Mouse (Mus musculus): ENCODE measurements at regions not wholly inside any gene's neighbourhood (a gene's known extent, or its start where the extent isn't known, plus 50 kb on each side); places are given as distances from the start of the nearest gene placed in this dataset.
A peak's percentile ranks its signal among the peaks of the same experiment; 100 is the strongest.

DNA sequence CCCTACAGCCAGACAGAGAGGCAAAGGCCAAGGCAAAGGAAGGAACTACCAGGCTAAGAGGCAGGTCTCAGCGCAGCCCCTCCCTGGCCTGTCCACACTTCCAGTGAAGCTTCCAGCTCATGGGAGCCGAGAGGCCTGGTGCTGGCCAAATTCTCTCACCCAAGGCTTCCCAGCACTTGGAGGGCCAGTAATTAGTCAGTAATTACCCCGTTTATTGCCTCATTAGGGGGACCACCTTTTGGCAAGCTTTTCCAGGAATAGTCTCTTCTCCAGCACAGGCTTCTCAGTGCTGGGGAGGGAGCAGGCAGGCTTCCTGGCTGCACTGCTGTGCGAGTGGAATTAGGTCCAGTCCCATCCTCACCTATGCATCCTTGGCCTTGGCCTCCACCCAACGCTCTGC lies 252.8 kb upstream of the Nxpe4 start:
- Histone ChIP-seq H3K9me3 (no peaks in the 10 kb centered on the region), H3K4me3 (no peak overlapping the region), H3K27me3 (replicated peaks; ENCODE audit: low read depth, poor library complexity, severe bottlenecking) (peaks cover 48% of the 10 kb centered on the region), H3K4me1 (peaks cover 31% of the 10 kb centered on the region), H3K36me3 (replicated peaks) (no peaks in the 10 kb centered on the region), H3K27ac (replicated peaks) (peak overlapping the region; percentile 14; the same call in 1 of the 2 replicates)
- DNase-seq (ENCODE audit: low spot score), result no peak
- WGBS, result 62% methylated on average over 5 of the region's 5 CpGs

DNA sequence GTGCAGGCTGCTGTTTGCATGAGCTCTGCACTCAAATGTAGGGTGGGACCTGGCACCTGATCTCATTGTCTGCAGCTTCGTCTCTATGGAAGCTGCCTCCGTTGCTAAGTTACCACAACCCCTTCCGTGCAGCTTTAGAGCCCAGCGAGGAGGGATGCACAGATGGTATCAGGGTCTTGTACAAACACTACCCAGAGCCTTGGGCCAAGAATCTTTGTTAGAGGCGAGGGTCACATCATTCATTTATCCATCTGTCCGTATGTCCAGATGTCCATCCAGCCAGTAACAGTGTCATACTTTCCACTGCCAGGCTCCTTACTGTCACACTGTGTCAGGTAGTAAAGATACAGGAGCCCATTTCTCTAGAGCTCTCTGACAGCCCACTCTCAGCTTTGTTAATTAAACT lies 251.3 kb upstream of the Nxpe4 start:
- Histone ChIP-seq H3K27ac (replicated peaks) (no peak overlapping the region), H3K36me3 (replicated peaks) (no peaks in the 10 kb centered on the region), H3K9me3 (no peaks in the 10 kb centered on the region), H3K4me1 (peaks cover 18% of the 10 kb centered on the region), H3K27me3 (replicated peaks; ENCODE audit: low read depth, poor library complexity, severe bottlenecking) (peaks cover 36% of the 10 kb centered on the region), H3K4me3 (no peak overlapping the region)
- DNase-seq (ENCODE audit: low spot score), result no peak
- WGBS, result 37% methylated on average over 6 of the region's 6 CpGs

DNA sequence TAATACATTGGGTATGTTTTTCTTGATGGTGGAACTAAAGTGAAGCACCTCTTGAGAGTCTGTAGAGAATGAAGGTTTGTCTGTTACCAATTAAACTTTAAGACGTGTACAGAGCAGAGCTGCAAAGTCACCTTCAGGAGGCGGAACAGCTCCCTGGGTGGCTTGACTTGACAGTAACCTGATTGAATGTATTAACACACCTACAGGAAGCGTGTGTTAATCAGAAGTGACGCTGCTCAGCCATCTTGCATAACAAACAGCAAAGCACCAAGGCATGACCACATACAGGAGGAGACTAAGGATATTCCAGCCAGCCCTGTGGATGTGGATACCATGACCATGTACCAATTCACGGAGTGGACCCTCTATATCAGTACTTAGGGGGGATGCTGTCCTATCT lies 249.0 kb upstream of the Nxpe4 start:
- H3K4me1 ChIP-seq, result peaks cover 18% of the 10 kb centered on the region
- no peak overlapping the region for H3K27ac ChIP-seq (replicated peaks)
- WGBS, result 76% methylated on average over 5 of the region's 5 CpGs
- H3K27me3 ChIP-seq (replicated peaks; ENCODE audit: low read depth, poor library complexity, severe bottlenecking), result peaks cover 24% of the 10 kb centered on the region; the same call in 1 of the 2 replicates
- H3K9me3 ChIP-seq, result no peaks in the 10 kb centered on the region
- DNase-seq (ENCODE audit: low spot score), result no peak
- no peaks in the 10 kb centered on the region for H3K36me3 ChIP-seq (replicated peaks)
- no peak overlapping the region for H3K4me3 ChIP-seq

DNA sequence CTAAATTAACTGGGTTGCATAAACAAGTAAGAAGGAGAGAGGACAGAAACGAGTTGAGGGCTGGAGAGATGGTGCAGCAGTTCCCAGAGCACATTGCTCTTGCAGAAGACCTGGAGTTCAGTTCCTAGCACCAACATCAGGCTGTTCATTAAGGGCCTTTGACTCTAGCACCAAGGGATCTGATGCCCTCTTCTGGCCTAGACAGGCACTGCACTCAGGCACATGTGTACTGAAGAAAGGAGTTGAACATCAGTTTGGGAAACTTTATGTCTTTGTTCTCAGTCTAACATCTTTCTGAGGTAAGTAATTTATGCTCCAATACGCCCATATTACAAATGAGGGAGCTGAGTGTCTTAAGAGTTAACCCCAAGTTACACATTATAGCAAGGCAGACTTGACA lies 226.5 kb upstream of the Nxpe4 start:
- peaks cover 12% of the 10 kb centered on the region; the same call in 1 of the 2 replicates for H3K27me3 ChIP-seq (replicated peaks; ENCODE audit: low read depth, poor library complexity, severe bottlenecking)
- peak; percentile 30 for DNase-seq (ENCODE audit: low spot score)
- H3K4me1 ChIP-seq, result peaks cover 17% of the 10 kb centered on the region
- no peak overlapping the region for H3K27ac ChIP-seq (replicated peaks)
- H3K36me3 ChIP-seq (replicated peaks), result no peaks in the 10 kb centered on the region
- WGBS, result 72% methylated on average over 2 of the region's 2 CpGs
- no peak overlapping the region for H3K4me3 ChIP-seq
- H3K9me3 ChIP-seq, result no peaks in the 10 kb centered on the region

DNA sequence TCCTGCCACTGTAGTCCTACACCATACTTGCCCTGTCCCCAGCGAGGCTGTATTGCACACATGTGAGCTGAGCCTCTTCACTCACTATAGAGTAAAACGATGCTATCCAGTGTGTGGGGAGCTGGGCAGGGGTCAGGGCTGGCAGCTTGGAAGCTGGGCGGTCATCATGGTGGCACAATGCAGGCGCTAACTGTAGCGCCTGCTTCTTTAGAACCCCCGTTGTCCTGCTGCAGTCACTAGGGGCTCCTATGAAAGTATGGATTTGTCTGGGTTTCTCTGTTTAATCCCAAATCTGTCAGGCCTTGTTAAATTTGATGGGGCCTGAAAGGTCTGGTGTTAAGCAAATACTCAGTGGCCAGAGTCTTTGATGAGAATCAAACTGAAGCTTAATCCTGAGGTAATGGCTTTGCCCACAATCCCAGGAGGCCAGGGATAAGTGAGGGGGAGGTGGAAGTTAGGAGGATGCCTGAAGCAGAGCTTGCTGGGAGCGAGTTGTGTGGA lies 225.8 kb upstream of the Nxpe4 start:
- H3K27me3 ChIP-seq (replicated peaks; ENCODE audit: low read depth, poor library complexity, severe bottlenecking), result 0 out of 2 replicates have a peak, but pooled peaks cover 12% of the 10 kb centered on the region
- WGBS, result 60% methylated on average over 7 of the region's 7 CpGs

DNA sequence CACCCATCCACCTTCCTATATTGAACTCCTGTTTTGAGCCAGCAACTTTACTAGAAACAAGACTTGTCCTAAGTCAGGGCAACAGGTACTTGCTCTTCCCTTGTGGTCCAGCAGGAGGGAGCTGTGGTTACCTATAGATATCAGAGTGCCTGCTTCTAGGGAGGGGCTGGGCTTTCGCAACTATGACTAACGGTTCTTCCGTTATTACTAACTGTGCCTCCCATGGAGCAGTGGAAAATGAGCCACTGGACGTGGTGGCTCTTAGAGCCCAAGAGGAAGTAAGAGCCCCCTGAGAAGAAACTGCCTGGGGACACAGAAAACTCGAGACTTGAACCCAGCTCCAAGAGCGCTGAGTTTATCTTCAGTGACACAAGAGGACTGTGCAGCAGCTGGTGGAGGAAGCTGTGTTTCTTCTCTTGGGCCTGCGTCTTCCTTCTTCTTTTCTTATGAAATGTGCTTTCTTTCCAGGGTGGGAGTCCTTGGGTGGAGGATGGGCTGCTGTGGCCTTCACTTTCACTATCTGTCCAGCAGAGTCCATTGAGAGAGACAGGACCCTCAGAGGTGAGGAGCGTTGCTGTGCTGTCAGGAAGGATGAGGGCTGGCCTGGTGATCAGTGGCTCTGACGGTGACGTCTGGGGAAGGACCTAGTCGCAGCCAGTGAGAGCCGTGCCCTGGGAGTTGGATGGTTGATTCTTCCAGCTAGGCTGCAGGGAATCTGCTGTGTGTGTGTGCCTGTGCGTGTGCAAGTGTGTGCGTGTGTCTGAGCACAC lies 222.7 kb upstream of the Nxpe4 start:
- H3K4me3 ChIP-seq, result no peak overlapping the region
- 80% methylated on average over 14 of the region's 14 CpGs for WGBS
- H3K9me3 ChIP-seq, result no peaks in the 10 kb centered on the region
- peaks cover 17% of the 10 kb centered on the region; the same call in 1 of the 2 replicates for H3K27me3 ChIP-seq (replicated peaks; ENCODE audit: low read depth, poor library complexity, severe bottlenecking)
- H3K27ac ChIP-seq (replicated peaks), result no peak overlapping the region
- DNase-seq (ENCODE audit: low spot score), result no peak
- H3K4me1 ChIP-seq, result peaks cover 23% of the 10 kb centered on the region
- no peaks in the 10 kb centered on the region for H3K36me3 ChIP-seq (replicated peaks)

More for the DNA sequence above, 225.8 kb upstream of the Nxpe4 start:
- Histone ChIP-seq H3K4me1 (peaks cover 17% of the 10 kb centered on the region), H3K27ac (replicated peaks) (peak overlapping the region; percentile 35; the same call in 1 of the 2 replicates), H3K36me3 (replicated peaks) (no peaks in the 10 kb centered on the region), H3K9me3 (no peaks in the 10 kb centered on the region), H3K4me3 (no peak overlapping the region)
- peak; percentile 47 for DNase-seq (ENCODE audit: low spot score)

DNA sequence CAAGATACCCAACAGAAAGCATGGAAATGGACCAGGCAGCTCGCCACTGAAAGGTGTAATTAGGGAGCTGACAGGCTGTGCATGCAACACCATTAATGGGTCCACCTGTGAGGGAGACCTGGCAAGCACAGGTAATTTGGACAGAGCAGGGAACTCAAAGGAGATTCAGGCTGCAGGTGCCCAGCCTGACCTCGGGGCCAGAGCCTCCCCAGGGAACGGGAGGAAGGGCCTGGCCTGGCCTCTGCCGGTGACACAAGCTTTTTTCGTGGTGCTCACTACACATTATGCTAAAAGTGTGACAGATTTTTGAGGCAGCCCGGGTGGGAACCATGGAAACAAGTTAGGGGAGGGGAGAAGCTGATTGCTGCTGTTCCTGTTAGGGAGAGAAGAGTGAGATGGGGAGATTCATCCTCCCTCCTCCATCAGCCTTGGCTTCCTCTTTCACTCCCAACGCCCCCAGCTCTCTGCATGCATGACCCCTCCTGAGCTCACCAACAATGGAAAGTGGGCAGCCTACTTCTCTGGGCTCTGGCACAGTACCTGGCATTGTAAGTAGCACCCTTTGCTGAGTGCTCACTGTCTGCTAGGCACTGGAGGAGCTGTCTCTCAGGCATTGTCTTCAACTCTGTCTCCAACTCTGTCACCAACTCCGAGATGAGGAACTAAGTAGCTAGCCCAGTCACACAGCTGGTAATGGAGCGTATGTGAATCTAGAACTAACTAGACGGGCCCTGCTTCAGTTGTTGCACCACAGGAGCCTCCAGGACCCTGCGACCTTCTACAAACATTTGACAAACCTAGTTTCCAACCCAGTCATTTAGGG lies 218.9 kb upstream of the Nxpe4 start:
- WGBS, result 61% methylated on average over 11 of the region's 11 CpGs
- no peaks in the 10 kb centered on the region for H3K9me3 ChIP-seq
- H3K27ac ChIP-seq (replicated peaks), result no peak overlapping the region
- H3K4me1 ChIP-seq, result peaks cover 6% of the 10 kb centered on the region
- DNase-seq (ENCODE audit: low spot score), result no peak
- no peaks in the 10 kb centered on the region for H3K36me3 ChIP-seq (replicated peaks)
- H3K27me3 ChIP-seq (replicated peaks; ENCODE audit: low read depth, poor library complexity, severe bottlenecking), result peaks cover 11% of the 10 kb centered on the region; the same call in 1 of the 2 replicates
- no peak overlapping the region for H3K4me3 ChIP-seq

DNA sequence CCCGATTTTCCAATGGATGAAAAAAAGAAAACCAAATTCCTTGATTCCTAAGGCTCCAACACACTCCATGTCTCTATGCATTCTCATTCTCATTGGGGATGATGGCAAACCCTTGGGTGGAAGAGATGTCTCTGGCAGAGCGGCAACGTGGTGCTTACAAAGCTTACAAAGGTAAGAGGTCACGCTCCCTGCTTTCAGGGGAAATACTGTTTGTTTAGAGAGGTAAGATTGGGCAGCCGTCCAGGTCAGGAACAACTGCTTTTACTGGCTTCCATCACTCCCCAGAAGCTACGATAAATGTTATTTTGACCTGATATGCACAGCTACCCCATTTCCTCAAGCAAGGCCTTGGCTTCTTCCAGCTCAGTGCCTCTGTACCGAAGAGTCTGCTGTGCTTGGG lies 215.6 kb upstream of the Nxpe4 start:
- DNase-seq (ENCODE audit: low spot score), result no peak
- whole genome bisulfite sequencing, result 75% methylated on average over 7 of the region's 7 CpGs
- Histone ChIP-seq H3K4me3 (no peak overlapping the region), H3K27ac (replicated peaks) (no peak overlapping the region), H3K9me3 (no peaks in the 10 kb centered on the region), H3K4me1 (peaks cover 6% of the 10 kb centered on the region), H3K36me3 (replicated peaks) (no peaks in the 10 kb centered on the region), H3K27me3 (replicated peaks; ENCODE audit: low read depth, poor library complexity, severe bottlenecking) (peaks cover 5% of the 10 kb centered on the region; the same call in 1 of the 2 replicates)

DNA sequence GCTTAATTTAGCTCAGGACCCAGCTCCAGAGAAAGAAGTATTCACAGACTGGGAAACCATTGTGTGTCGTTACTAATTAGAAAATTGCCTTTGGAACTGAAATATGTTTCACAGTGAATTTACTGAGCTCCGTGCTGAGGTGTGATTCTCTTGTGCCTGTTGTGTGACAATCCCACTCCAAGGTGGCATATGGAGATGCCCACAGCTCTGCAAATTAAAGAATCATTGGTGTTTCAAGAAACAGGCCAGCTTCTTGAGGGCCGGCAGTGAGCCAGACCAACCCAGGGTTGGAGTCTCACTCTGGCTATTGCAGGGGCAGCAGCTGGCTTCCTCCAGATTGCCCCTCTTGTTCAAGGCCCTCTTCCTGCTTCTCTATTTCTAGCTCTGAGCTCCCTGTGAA lies 203.9 kb upstream of the Nxpe4 start:
- H3K27me3 ChIP-seq (replicated peaks; ENCODE audit: low read depth, poor library complexity, severe bottlenecking), result no peaks in the 10 kb centered on the region
- no peak overlapping the region for H3K27ac ChIP-seq (replicated peaks)
- no peak overlapping the region for H3K4me3 ChIP-seq
- DNase-seq (ENCODE audit: low spot score), result no peak
- peaks cover 25% of the 10 kb centered on the region for H3K4me1 ChIP-seq
- 82% methylated on average over 3 of the region's 3 CpGs for WGBS
- H3K9me3 ChIP-seq, result peaks cover 15% of the 10 kb centered on the region; the same call in 1 of the 2 replicates
- H3K36me3 ChIP-seq (replicated peaks), result no peaks in the 10 kb centered on the region

DNA sequence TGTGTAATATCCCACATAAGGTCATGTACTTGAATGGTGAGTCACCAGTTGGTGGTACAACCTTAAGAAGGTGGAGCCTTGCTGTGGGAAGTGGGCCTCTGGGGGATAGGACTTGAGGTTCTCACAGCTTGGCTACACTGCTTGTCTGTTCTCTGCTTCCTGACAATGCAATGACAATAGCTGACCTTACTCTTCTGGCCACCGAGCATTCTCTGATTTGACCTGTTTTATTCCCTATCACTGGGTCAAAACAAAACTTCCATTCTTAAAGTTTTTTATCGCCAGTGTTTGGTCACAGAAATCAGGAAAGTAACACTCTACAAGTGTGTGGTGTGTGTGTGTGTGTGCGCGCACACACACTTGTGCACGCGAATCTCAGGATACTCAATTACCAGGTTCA lies 203.0 kb upstream of the Nxpe4 start:
- Histone ChIP-seq H3K27me3 (replicated peaks; ENCODE audit: low read depth, poor library complexity, severe bottlenecking) (no peaks in the 10 kb centered on the region), H3K36me3 (replicated peaks) (no peaks in the 10 kb centered on the region), H3K4me3 (no peak overlapping the region), H3K9me3 (peaks cover 8% of the 10 kb centered on the region; the same call in 1 of the 2 replicates), H3K4me1 (peaks cover 31% of the 10 kb centered on the region), H3K27ac (replicated peaks) (no peak overlapping the region)
- 93% methylated on average over 6 of the region's 6 CpGs for WGBS
- no peak for DNase-seq (ENCODE audit: low spot score)

DNA sequence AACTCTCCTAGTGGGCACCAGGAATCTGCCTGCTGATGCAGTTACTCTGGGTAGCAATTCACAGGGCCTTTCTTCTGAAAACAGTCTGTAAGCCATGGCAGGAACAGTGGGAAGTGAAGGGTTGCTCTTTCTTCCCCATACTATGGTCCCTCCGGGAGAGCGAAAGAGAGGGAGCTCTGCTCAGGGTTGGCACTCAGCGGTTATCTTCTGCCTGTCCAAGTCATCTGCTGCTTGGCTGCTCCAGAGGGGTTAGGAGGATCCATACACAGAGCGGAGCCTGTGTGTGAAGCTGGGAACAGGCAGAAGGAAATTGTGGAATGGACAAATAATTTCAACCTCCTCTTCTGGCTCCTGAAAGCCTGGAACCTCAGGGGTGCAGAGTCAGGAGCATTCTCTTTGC lies 200.6 kb upstream of the Nxpe4 start:
- Histone ChIP-seq H3K27ac (replicated peaks) (peak overlapping the region; percentile 58), H3K4me3 (no peak overlapping the region), H3K9me3 (no peaks in the 10 kb centered on the region), H3K36me3 (replicated peaks) (no peaks in the 10 kb centered on the region), H3K27me3 (replicated peaks; ENCODE audit: low read depth, poor library complexity, severe bottlenecking) (no peaks in the 10 kb centered on the region), H3K4me1 (peaks cover 31% of the 10 kb centered on the region)
- 92% methylated on average over 4 of the region's 4 CpGs for WGBS
- DNase-seq (ENCODE audit: low spot score), result no peak

DNA sequence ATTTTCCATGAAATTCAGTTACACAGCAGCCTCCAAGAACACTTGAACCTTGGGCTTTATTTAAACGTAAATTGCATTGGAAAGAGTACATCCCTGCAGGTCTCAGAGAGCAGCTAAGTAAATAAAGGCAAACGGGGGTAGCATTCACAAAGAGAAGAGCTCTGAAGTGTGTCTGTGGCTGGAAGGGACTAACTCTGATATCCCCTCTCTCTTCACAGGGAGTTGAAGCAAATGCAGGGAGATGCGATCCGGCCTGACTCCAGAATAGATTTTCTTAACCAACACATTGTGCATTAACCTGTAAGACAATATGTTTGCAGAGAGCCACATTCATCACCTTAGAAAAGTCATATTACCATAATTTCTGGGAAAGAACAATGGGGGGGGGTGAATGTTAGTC lies 199.7 kb upstream of the Nxpe4 start:
- Histone ChIP-seq H3K27ac (replicated peaks) (no peak overlapping the region), H3K9me3 (no peaks in the 10 kb centered on the region), H3K4me1 (peaks cover 31% of the 10 kb centered on the region), H3K4me3 (no peak overlapping the region), H3K27me3 (replicated peaks; ENCODE audit: low read depth, poor library complexity, severe bottlenecking) (no peaks in the 10 kb centered on the region), H3K36me3 (replicated peaks) (no peaks in the 10 kb centered on the region)
- 60% methylated on average over 4 of the region's 4 CpGs for whole genome bisulfite sequencing
- no peak for DNase-seq (ENCODE audit: low spot score)

All from embryonic facial prominence, embryonic 10.5 days (tissue).